Mouse (Mus musculus) intestine, embryonic 15.5 days (tissue): ENCODE data around the gene Cabp7. TPM values are rescaled to one million over a fixed set of nuclear protein-coding genes. Genes with fewer than 3 reads are reported as not detected.
"Not testable (repeated sequence)": the region's sequence is repeated elsewhere in the genome, so short reads cannot be mapped to it uniquely, and the experiment has no call there.

Experiments used
- ATAC-seq: fragments of 200-750 bp; cut with Nextera tagmentation; 2 replicates; pipeline ENCODE4 v1.8.0; 2017; ENCODE audit warnings: moderate TSS enrichment, moderate library complexity
- H3K27ac ChIP-seq: fragments of 300-500 bp; sonication (generic); 2 replicates; pipeline ENCODE4 v1.5.1; 2015; ENCODE audit warnings: mild to moderate bottlenecking, inconsistent platforms
- H3K27me3 ChIP-seq: fragments of 300-500 bp; sonication (generic); replicated peaks from 2 replicates; pipeline ENCODE4 v1.6.1; 2015; ENCODE audit warnings: inconsistent platforms
- H3K36me3 ChIP-seq: fragments of 300-500 bp; sonication (generic); 2 replicates; pipeline ENCODE4 v1.6.1; 2015; ENCODE audit warnings: inconsistent platforms
- H3K4me1 ChIP-seq: fragments of 300-500 bp; sonication (generic); replicated peaks from 2 replicates; pipeline ENCODE4 v1.6.1; 2015; ENCODE audit warnings: inconsistent platforms
- H3K4me2 ChIP-seq: fragments of 300-500 bp; sonication (generic); replicated peaks from 2 replicates; pipeline ENCODE4 v1.6.1; 2015; ENCODE audit warnings: mild to moderate bottlenecking, inconsistent platforms
- H3K4me3 ChIP-seq: fragments of 300-500 bp; sonication (generic); replicated peaks from 2 replicates; pipeline ENCODE4 v1.5.1; 2015; ENCODE audit warnings: inconsistent platforms
- H3K9ac ChIP-seq: fragments of 300-500 bp; sonication (generic); 2 replicates; pipeline ENCODE4 v1.6.1; 2015; ENCODE audit warnings: inconsistent platforms
- H3K9me3 ChIP-seq: fragments of 300-500 bp; sonication (generic); 2 replicates; pipeline ENCODE4 v1.6.1; 2016; ENCODE audit warnings: inconsistent platforms
- WGBS: fragments of 180-500 bp; shearing (Covaris S2); methylation state at CpG from one replicate; pipeline ENCODE4 v1.1.7; 2015; 5-methylcytosine and 5-hydroxymethylcytosine counted together
- polyA plus RNA-seq: library from polyadenylated mRNA; unstranded; fragments of >200 nt; fragmentation: Nextera tagmentation; extraction: Ambion mirVana; gene quantifications from 2 replicates; pipeline ENCODE4 v1.2.1, GENCODE M21; 2015

The Cabp7 gene
- polyA plus RNA-seq, 1 experiment from 2014 or later = 0.13 TPM

- Histone ChIP-seq H3K4me2 (no peak overlapping the region), H3K27ac (no peak overlapping the region), H3K9me3 (no peaks in the 10 kb centered on the region), H3K27me3 (no peaks in the 10 kb centered on the region), H3K36me3 (0 out of 2 replicates have a peak, but pooled peaks cover 4% of the 10 kb centered on the region), H3K9ac (no peak overlapping the region), H3K4me3 (no peak overlapping the region), H3K4me1 (no peaks in the 10 kb centered on the region)
- WGBS = 90% methylated on average over 9 of the region's 9 CpGs
- ATAC-seq = no peak
Measured at GRCm38 (mm10) chr11:4719961-4720360, 26.6 kb downstream of the Cabp7 start.

- Histone ChIP-seq H3K9me3 (no peaks in the 10 kb centered on the region), H3K27ac (no peak overlapping the region), H3K27me3 (no peaks in the 10 kb centered on the region), H3K9ac (no peak overlapping the region), H3K4me3 (no peak overlapping the region), H3K4me2 (no peak overlapping the region), H3K4me1 (no peaks in the 10 kb centered on the region), H3K36me3 (no peaks in the 10 kb centered on the region)
- ATAC-seq = no peak
- 80% methylated on average over 5 of the region's 5 CpGs for WGBS
Measured at GRCm38 (mm10) chr11:4718548-4718947, 28.0 kb downstream of the Cabp7 start.

GRCm38 (mm10) chr11:4716530-4717236 lies 29.9 kb downstream of the Cabp7 start:
- H3K4me1 ChIP-seq = no peaks in the 10 kb centered on the region
- WGBS = 85% methylated on average over 5 of the region's 5 CpGs
- no peak for ATAC-seq
- no peaks in the 10 kb centered on the region for H3K36me3 ChIP-seq
- no peak overlapping the region for H3K9ac ChIP-seq
- no peak overlapping the region for H3K4me3 ChIP-seq
- H3K9me3 ChIP-seq = no peaks in the 10 kb centered on the region
- no peak overlapping the region for H3K4me2 ChIP-seq
- no peaks in the 10 kb centered on the region for H3K27me3 ChIP-seq
- H3K27ac ChIP-seq = no peak overlapping the region

GRCm38 (mm10) chr11:4715596-4715995 lies 31.0 kb downstream of the Cabp7 start:
- no peak overlapping the region for H3K9ac ChIP-seq
- no peaks in the 10 kb centered on the region for H3K36me3 ChIP-seq
- 73% methylated on average over 4 of the region's 4 CpGs for WGBS
- no peaks in the 10 kb centered on the region for H3K9me3 ChIP-seq
- no peaks in the 10 kb centered on the region for H3K27me3 ChIP-seq
- no peaks in the 10 kb centered on the region for H3K4me1 ChIP-seq
- H3K4me3 ChIP-seq = no peak overlapping the region
- no peak overlapping the region for H3K27ac ChIP-seq
- peak; percentile 45; the same call in 1 of the 2 replicates for ATAC-seq
- H3K4me2 ChIP-seq = no peak overlapping the region

- no peak for ATAC-seq
- Histone ChIP-seq H3K27ac (no peak overlapping the region), H3K4me1 (no peaks in the 10 kb centered on the region), H3K4me3 (no peak overlapping the region), H3K27me3 (no peaks in the 10 kb centered on the region), H3K9ac (no peak overlapping the region), H3K36me3 (no peaks in the 10 kb centered on the region), H3K4me2 (no peak overlapping the region), H3K9me3 (no peaks in the 10 kb centered on the region)
- WGBS = 77% methylated on average over 4 of the region's 4 CpGs
Measured at GRCm38 (mm10) chr11:4714727-4715126, 31.9 kb downstream of the Cabp7 start.

GRCm38 (mm10) chr11:4712822-4713221 lies 33.8 kb downstream of the Cabp7 start:
- Histone ChIP-seq H3K27ac (no peak overlapping the region), H3K4me1 (no peaks in the 10 kb centered on the region), H3K9ac (no peak overlapping the region), H3K27me3 (no peaks in the 10 kb centered on the region), H3K36me3 (no peaks in the 10 kb centered on the region), H3K4me3 (no peak overlapping the region), H3K4me2 (no peak overlapping the region), H3K9me3 (no peaks in the 10 kb centered on the region)
- ATAC-seq = no peak

GRCm38 (mm10) chr11:4710188-4710587 lies 36.4 kb downstream of the Cabp7 start:
- H3K27ac ChIP-seq, H3K4me1 ChIP-seq, H3K36me3 ChIP-seq, H3K9ac ChIP-seq, H3K4me3 ChIP-seq, H3K9me3 ChIP-seq, H3K4me2 ChIP-seq, ATAC-seq, H3K27me3 ChIP-seq: not testable (repeated sequence)
- WGBS = 81% methylated on average over 4 of the region's 4 CpGs

GRCm38 (mm10) chr11:4705178-4705577 lies 41.4 kb downstream of the Cabp7 start:
- Histone ChIP-seq H3K27me3 (no peaks in the 10 kb centered on the region), H3K4me2 (peak overlapping the region; percentile 71), H3K36me3 (peaks cover 12% of the 10 kb centered on the region), H3K9me3 (no peaks in the 10 kb centered on the region), H3K4me3 (peak overlapping the region; percentile 76), H3K27ac (peak overlapping the region; percentile 45), H3K9ac (peak overlapping the region; percentile 59), H3K4me1 (peaks cover 12% of the 10 kb centered on the region)
- ATAC-seq = no peak
- WGBS = 9% methylated on average over 4 of the region's 4 CpGs

- Histone ChIP-seq H3K27me3 (no peaks in the 10 kb centered on the region), H3K4me2 (peak within 1 kb of the TSS; percentile 71), H3K9ac (peak within 1 kb of the TSS; percentile 88), H3K36me3 (peaks cover 12% of the 10 kb centered on the region), H3K4me3 (peak within 1 kb of the TSS; percentile 76), H3K27ac (peak within 1 kb of the TSS; percentile 74), H3K4me1 (peaks cover 12% of the 10 kb centered on the region), H3K9me3 (no peaks in the 10 kb centered on the region)
- peak; percentile 99 for ATAC-seq
- under 1% methylated on average over 47 of the region's 47 CpGs for WGBS
Measured at GRCm38 (mm10) chr11:4704072-4704964, 42.3 kb downstream of the Cabp7 start, which contains the start of the genes Uqcr10 and Zmat5. TSS of gene Uqcr10 (minus strand) at chr11:4704342. TSS of gene Zmat5 (plus strand) at chr11:4704678.

- Histone ChIP-seq H3K9me3 (no peaks in the 10 kb centered on the region), H3K9ac (peak overlapping the region; percentile 88), H3K4me2 (peak overlapping the region; percentile 71), H3K4me1 (peaks cover 12% of the 10 kb centered on the region), H3K27me3 (no peaks in the 10 kb centered on the region), H3K27ac (peak overlapping the region; percentile 74), H3K36me3 (peaks cover 12% of the 10 kb centered on the region), H3K4me3 (peak overlapping the region; percentile 76)
- peak; percentile 23 for ATAC-seq
- 2% methylated on average over 12 of the region's 12 CpGs for WGBS
Measured at GRCm38 (mm10) chr11:4703688-4704071, 42.9 kb downstream of the Cabp7 start.

GRCm38 (mm10) chr11:4700726-4701125 lies 45.9 kb downstream of the Cabp7 start:
- no peak overlapping the region for H3K4me3 ChIP-seq
- no peak for ATAC-seq
- no peak overlapping the region for H3K4me2 ChIP-seq
- no peak overlapping the region for H3K27ac ChIP-seq
- peaks cover 12% of the 10 kb centered on the region for H3K4me1 ChIP-seq
- no peaks in the 10 kb centered on the region for H3K27me3 ChIP-seq
- H3K9ac ChIP-seq = no peak overlapping the region
- H3K9me3 ChIP-seq = no peaks in the 10 kb centered on the region
- 72% methylated on average over 8 of the region's 8 CpGs for WGBS
- H3K36me3 ChIP-seq = peaks cover 12% of the 10 kb centered on the region
